Mouse (Mus musculus) embryonic fibroblast, embryonic 13.5 days (primary cell): Measurements from ENCODE around the gene Upf1.

Source experiments
- CTCF ChIP-seq: IDR thresholded peaks from 2 replicates; pipeline ENCODE4 v1.5.1; 2011; ENCODE audit warnings: mild to moderate bottlenecking, control low read depth, low read length, moderate library complexity, borderline replicate concordance; ENCODE audit not compliant: insufficient read depth
- POLR2A ChIP-seq: IDR thresholded peaks from 2 replicates; pipeline ENCODE4 v1.6.1; 2011; ENCODE audit warnings: low read depth, mild to moderate bottlenecking, control low read depth, low read length, moderate library complexity

DNA sequence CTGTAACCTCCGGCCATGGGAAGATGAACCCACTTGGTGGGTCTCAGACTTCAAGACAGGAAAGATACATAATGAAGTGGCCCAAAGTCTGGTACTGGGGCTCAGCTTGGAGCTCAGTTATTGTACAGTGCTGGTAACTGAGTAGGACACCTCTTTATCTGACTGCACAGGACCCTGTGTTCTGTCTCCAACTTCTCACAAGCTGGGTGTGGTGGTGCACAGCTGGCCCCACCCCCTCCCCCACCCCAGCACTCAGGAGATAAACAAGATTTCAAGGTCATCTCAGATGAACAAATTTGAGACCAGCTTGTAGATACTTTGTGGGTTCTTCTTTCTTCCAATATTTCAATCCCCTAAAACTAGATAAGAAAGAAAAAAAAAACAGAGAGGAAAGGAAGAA lies 3.0 kb upstream of the Upf1 start:
- TF ChIP-seq POLR2A (no peak), CTCF (no peak)
